Mouse (Mus musculus) subcutaneous adipose tissue, adult 2 months (tissue): Measurements from ENCODE around the gene Kdm4c. TPM values are rescaled to one million over a fixed set of nuclear protein-coding genes. Genes with fewer than 3 reads are reported as not detected.

Experiments used
- polyA plus RNA-seq: library from polyadenylated mRNA; depleted of rRNA; stranded (reverse); fragments of >200 nt; gene quantifications from 2 replicates; pipeline ENCODE4 v1.2.3, GENCODE M21; 2012; ENCODE audit warnings: low replicate concordance; rRNA removed

The Kdm4c gene
- polyA plus RNA-seq: 2.8 and 4.4 TPM in 2 replicates

GRCm38 (mm10) chr4:74242176-74242575 is at the start of gene Kdm4c:
TSS of gene Kdm4c (plus strand) at chr4:74242497.

Other genes with a start within 250 kb of the Kdm4c start
- 0.13 and 0.66 TPM in 2 replicates for gene Frmd3, start 229.1 kb upstream of the Kdm4c start, polyA plus RNA-seq